Mouse (Mus musculus): ENCODE data around the gene Gm21969. TPM values are rescaled to one million over a fixed set of nuclear protein-coding genes. Genes with fewer than 3 reads are reported as not detected.

Gm21969 gene
- polyA plus RNA-seq, 1 experiment: 0.01 TPM

DNA sequence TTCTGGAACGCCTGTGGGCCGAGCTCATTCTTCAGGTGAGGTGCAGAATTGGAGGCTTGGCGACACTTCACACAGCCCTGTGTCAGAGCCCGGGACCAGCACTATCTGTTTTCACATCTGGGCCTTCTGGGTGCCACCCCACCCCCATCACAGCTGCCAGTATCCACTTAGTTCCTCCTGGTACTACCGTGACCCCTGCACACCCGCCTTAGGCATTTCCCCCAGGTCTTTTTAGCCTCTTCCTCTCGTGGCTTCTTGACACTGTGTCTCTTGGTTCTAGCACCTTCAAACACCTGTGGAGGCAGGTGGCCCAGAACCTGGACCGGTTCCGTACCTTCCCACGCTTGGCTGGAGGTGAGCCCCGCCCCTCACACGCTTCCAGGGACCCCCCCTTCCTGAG, 37.3 kb downstream of the Gm21969 start:
- Histone ChIP-seq H3K27me3 (ENCODE audit: control insufficient read depth, insufficient read depth, insufficient read length) (no peaks in the 10 kb centered on the region), H3ac (ENCODE audit: control insufficient read depth, insufficient read length, low read depth) (no peak overlapping the region), H3K36me3 (ENCODE audit: control insufficient read depth, insufficient read depth) (no peaks in the 10 kb centered on the region), H3K79me2 (ENCODE audit: control insufficient read depth, insufficient read depth) (no peaks in the 10 kb centered on the region), H3K4me3 (ENCODE audit: insufficient read depth, poor library complexity, severe bottlenecking) (no peak overlapping the region), H3K79me3 (ENCODE audit: low read depth) (no peaks in the 10 kb centered on the region)
- TF ChIP-seq CTCF (IDR thresholded peaks at IDR 0.05; ENCODE audit: control insufficient read depth, insufficient read depth, insufficient read length) (no peak), MYOG (IDR thresholded peaks at IDR 0.05; ENCODE audit: control insufficient read depth, extremely low read depth, insufficient read length) (no peak), MAX (IDR thresholded peaks at IDR 0.05) (no peak), CEBPB (IDR thresholded peaks at IDR 0.05; ENCODE audit: low read depth) (no peak), FOSL1 (IDR thresholded peaks at IDR 0.05; ENCODE audit: insufficient read depth, low read length, poor library complexity, severe bottlenecking) (no peak), MYOD1 (IDR thresholded peaks at IDR 0.05; ENCODE audit: control insufficient read depth, insufficient read length, low read depth) (no peak), USF1 (IDR thresholded peaks at IDR 0.05; ENCODE audit: low read depth) (no peak)

GRCm38 (mm10) chr4:139640775-139641174, 37.8 kb downstream of the Gm21969 start:
- Histone ChIP-seq H3ac (ENCODE audit: control insufficient read depth, insufficient read length, low read depth) (no peak overlapping the region), H3K36me3 (ENCODE audit: control insufficient read depth, insufficient read depth) (no peaks in the 10 kb centered on the region), H3K79me3 (ENCODE audit: low read depth) (no peaks in the 10 kb centered on the region), H3K4me3 (ENCODE audit: insufficient read depth, poor library complexity, severe bottlenecking) (no peak overlapping the region), H3K79me2 (ENCODE audit: control insufficient read depth, insufficient read depth) (no peaks in the 10 kb centered on the region), H3K27me3 (ENCODE audit: control insufficient read depth, insufficient read depth, insufficient read length) (no peaks in the 10 kb centered on the region)
- TF ChIP-seq FOSL1 (IDR thresholded peaks at IDR 0.05; ENCODE audit: insufficient read depth, low read length, poor library complexity, severe bottlenecking) (no peak), MAX (IDR thresholded peaks at IDR 0.05) (no peak), CTCF (IDR thresholded peaks at IDR 0.05; ENCODE audit: control insufficient read depth, insufficient read depth, insufficient read length) (no peak), MYOD1 (IDR thresholded peaks at IDR 0.05; ENCODE audit: control insufficient read depth, insufficient read length, low read depth) (no peak), USF1 (IDR thresholded peaks at IDR 0.05; ENCODE audit: low read depth) (no peak), MYOG (IDR thresholded peaks at IDR 0.05; ENCODE audit: control insufficient read depth, extremely low read depth, insufficient read length) (no peak), CEBPB (IDR thresholded peaks at IDR 0.05; ENCODE audit: low read depth) (no peak)

- Histone ChIP-seq H3K36me3 (ENCODE audit: control insufficient read depth, insufficient read depth) (no peaks in the 10 kb centered on the region), H3K4me3 (ENCODE audit: insufficient read depth, poor library complexity, severe bottlenecking) (no peak overlapping the region), H3K79me3 (ENCODE audit: low read depth) (no peaks in the 10 kb centered on the region), H3K27me3 (ENCODE audit: control insufficient read depth, insufficient read depth, insufficient read length) (no peaks in the 10 kb centered on the region), H3K79me2 (ENCODE audit: control insufficient read depth, insufficient read depth) (no peaks in the 10 kb centered on the region), H3ac (ENCODE audit: control insufficient read depth, insufficient read length, low read depth) (no peak overlapping the region)
- TF ChIP-seq USF1 (IDR thresholded peaks at IDR 0.05; ENCODE audit: low read depth) (no peak), CEBPB (IDR thresholded peaks at IDR 0.05; ENCODE audit: low read depth) (no peak), FOSL1 (IDR thresholded peaks at IDR 0.05; ENCODE audit: insufficient read depth, low read length, poor library complexity, severe bottlenecking) (no peak), MYOD1 (IDR thresholded peaks at IDR 0.05; ENCODE audit: control insufficient read depth, insufficient read length, low read depth) (no peak), CTCF (IDR thresholded peaks at IDR 0.05; ENCODE audit: control insufficient read depth, insufficient read depth, insufficient read length) (no peak), MAX (IDR thresholded peaks at IDR 0.05) (no peak), MYOG (IDR thresholded peaks at IDR 0.05; ENCODE audit: control insufficient read depth, extremely low read depth, insufficient read length) (no peak)
Observed at GRCm38 (mm10) chr4:139641829-139642425, 38.9 kb downstream of the Gm21969 start.

- Histone ChIP-seq H3K4me3 (ENCODE audit: insufficient read depth, poor library complexity, severe bottlenecking) (no peak overlapping the region), H3K27me3 (ENCODE audit: control insufficient read depth, insufficient read depth, insufficient read length) (no peaks in the 10 kb centered on the region), H3K79me3 (ENCODE audit: low read depth) (no peaks in the 10 kb centered on the region), H3ac (ENCODE audit: control insufficient read depth, insufficient read length, low read depth) (no peak overlapping the region), H3K36me3 (ENCODE audit: control insufficient read depth, insufficient read depth) (no peaks in the 10 kb centered on the region), H3K79me2 (ENCODE audit: control insufficient read depth, insufficient read depth) (no peaks in the 10 kb centered on the region)
- TF ChIP-seq USF1 (IDR thresholded peaks at IDR 0.05; ENCODE audit: low read depth) (no peak), CTCF (IDR thresholded peaks at IDR 0.05; ENCODE audit: control insufficient read depth, insufficient read depth, insufficient read length) (peak; percentile 85)
Observed at GRCm38 (mm10) chr4:139643972-139644371, 41.0 kb downstream of the Gm21969 start.

DNA sequence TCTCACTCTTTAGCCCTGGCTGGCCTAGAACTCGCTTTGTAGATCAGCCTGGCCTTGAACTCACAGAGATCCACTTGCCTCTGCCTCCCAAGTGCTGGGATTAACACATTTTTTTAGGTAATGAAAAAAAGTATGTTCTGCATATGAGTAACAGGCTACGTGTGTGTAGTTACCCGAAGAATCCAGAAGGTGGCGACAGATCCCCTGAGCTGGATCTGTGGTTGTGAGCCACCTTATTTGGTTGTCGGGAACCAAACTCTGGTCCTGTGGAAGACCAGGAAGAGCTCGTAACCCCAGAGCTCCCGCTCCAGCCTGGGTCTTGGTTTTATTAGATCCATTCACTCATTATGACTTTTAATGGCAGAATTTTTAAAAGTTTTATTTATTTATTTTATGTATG, 43.9 kb downstream of the Gm21969 start:
- Histone ChIP-seq H3K79me3 (ENCODE audit: low read depth) (no peaks in the 10 kb centered on the region), H3ac (ENCODE audit: control insufficient read depth, insufficient read length, low read depth) (no peak overlapping the region), H3K4me3 (ENCODE audit: insufficient read depth, poor library complexity, severe bottlenecking) (no peak overlapping the region), H3K27me3 (ENCODE audit: control insufficient read depth, insufficient read depth, insufficient read length) (no peaks in the 10 kb centered on the region), H3K36me3 (ENCODE audit: control insufficient read depth, insufficient read depth) (no peaks in the 10 kb centered on the region), H3K79me2 (ENCODE audit: control insufficient read depth, insufficient read depth) (no peaks in the 10 kb centered on the region)
- TF ChIP-seq MYOD1 (IDR thresholded peaks at IDR 0.05; ENCODE audit: control insufficient read depth, insufficient read length, low read depth): no peak
- TF ChIP-seq MAX (IDR thresholded peaks at IDR 0.05): no peak
- no peak for TF ChIP-seq CTCF (IDR thresholded peaks at IDR 0.05; ENCODE audit: control insufficient read depth, insufficient read depth, insufficient read length)
- no peak for TF ChIP-seq MYOG (IDR thresholded peaks at IDR 0.05; ENCODE audit: control insufficient read depth, extremely low read depth, insufficient read length)
- TF ChIP-seq USF1 (IDR thresholded peaks at IDR 0.05; ENCODE audit: low read depth): no peak
- TF ChIP-seq CEBPB (IDR thresholded peaks at IDR 0.05; ENCODE audit: low read depth): no peak
- TF ChIP-seq FOSL1 (IDR thresholded peaks at IDR 0.05; ENCODE audit: insufficient read depth, low read length, poor library complexity, severe bottlenecking): no peak

Measured in C2C12 (cell line).